Mouse (Mus musculus): ENCODE results near the gene Mtmr11. TPM values are rescaled to one million over a fixed set of nuclear protein-coding genes. Genes with fewer than 3 reads are reported as not detected.
"Not testable (repeated sequence)": the region's sequence is repeated elsewhere in the genome, so short reads cannot be mapped to it uniquely, and the experiment has no call there.

The Mtmr11 gene
- polyA plus RNA-seq, 1 experiment from 2014 or later: 22.6 TPM

GRCm38 (mm10) chr3:96219191-96219641 lies 57.4 kb downstream of the Mtmr11 start:
- ATAC-seq (ENCODE audit: low FRiP score, low TSS enrichment): peak; percentile 32
- under 1% methylated on average over 12 of the region's 12 CpGs for WGBS
- H3K9me3 ChIP-seq (ENCODE audit: control insufficient read depth, low read length): no peaks in the 10 kb centered on the region

DNA sequence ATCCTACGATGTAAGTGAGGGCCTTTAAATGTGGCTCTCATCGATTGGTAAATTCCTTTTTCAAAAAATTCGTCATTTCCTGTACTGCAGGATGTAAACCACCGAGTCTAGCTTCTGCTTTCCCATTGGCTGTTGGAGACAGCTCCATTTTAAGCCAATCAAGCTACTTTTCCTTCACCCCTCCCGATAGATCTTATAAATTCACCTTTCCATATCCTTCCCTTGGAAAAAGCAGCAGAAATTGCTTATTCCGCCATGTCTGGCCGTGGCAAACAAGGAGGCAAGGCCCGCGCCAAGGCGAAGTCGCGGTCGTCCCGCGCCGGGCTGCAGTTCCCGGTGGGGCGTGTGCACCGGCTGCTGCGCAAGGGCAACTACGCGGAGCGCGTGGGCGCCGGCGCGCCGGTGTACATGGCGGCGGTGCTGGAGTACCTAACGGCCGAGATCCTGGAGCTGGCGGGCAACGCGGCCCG lies 57.9 kb downstream of the Mtmr11 start, which contains the start of the genes Bola1 and Hist2h2ab:
TSS of gene Bola1 (minus strand) at position 49 of the 470 bp plus-strand sequence.
TSS of gene Hist2h2ab (plus strand) at position 205 of the 470 bp plus-strand sequence.
- no peaks in the 10 kb centered on the region for H3K36me3 ChIP-seq (ENCODE audit: control insufficient read depth, insufficient read depth, low read length)
- WGBS: under 1% methylated on average over 37 of the region's 37 CpGs
- H3K4me1 ChIP-seq (ENCODE audit: control insufficient read depth, insufficient read depth, low read length): peaks cover 26% of the 10 kb centered on the region
- peak within 1 kb of the TSS; percentile 65 for H3K4me3 ChIP-seq (ENCODE audit: low read length)
- peak within 1 kb of the TSS; percentile 93 for H3K9ac ChIP-seq (ENCODE audit: low read depth, low read length)
- peak within 1 kb of the TSS; percentile 82 for H3K4me2 ChIP-seq (replicated peaks; ENCODE audit: low read depth, low read length)
- no peaks in the 10 kb centered on the region for H3K9me3 ChIP-seq (ENCODE audit: control insufficient read depth, low read length)
- H3K27ac ChIP-seq (ENCODE audit: low read depth, low read length): peak within 1 kb of the TSS; percentile 100
- ATAC-seq (ENCODE audit: low FRiP score, low TSS enrichment): peak; percentile 85
- H3K27me3 ChIP-seq (ENCODE audit: control insufficient read depth, insufficient read depth, low read length): no peaks in the 10 kb centered on the region

More at GRCm38 (mm10) chr3:96219191-96219641, 57.4 kb downstream of the Mtmr11 start:
- Histone ChIP-seq H3K27me3 (ENCODE audit: control insufficient read depth, insufficient read depth, low read length) (no peaks in the 10 kb centered on the region), H3K36me3 (ENCODE audit: control insufficient read depth, insufficient read depth, low read length) (no peaks in the 10 kb centered on the region), H3K4me2 (replicated peaks; ENCODE audit: low read depth, low read length) (peak overlapping the region; percentile 82), H3K27ac (ENCODE audit: low read depth, low read length) (peak overlapping the region; percentile 100), H3K4me3 (ENCODE audit: low read length) (peak overlapping the region; percentile 65), H3K4me1 (ENCODE audit: control insufficient read depth, insufficient read depth, low read length) (peaks cover 24% of the 10 kb centered on the region), H3K9ac (ENCODE audit: low read depth, low read length) (peak overlapping the region; percentile 64)

DNA sequence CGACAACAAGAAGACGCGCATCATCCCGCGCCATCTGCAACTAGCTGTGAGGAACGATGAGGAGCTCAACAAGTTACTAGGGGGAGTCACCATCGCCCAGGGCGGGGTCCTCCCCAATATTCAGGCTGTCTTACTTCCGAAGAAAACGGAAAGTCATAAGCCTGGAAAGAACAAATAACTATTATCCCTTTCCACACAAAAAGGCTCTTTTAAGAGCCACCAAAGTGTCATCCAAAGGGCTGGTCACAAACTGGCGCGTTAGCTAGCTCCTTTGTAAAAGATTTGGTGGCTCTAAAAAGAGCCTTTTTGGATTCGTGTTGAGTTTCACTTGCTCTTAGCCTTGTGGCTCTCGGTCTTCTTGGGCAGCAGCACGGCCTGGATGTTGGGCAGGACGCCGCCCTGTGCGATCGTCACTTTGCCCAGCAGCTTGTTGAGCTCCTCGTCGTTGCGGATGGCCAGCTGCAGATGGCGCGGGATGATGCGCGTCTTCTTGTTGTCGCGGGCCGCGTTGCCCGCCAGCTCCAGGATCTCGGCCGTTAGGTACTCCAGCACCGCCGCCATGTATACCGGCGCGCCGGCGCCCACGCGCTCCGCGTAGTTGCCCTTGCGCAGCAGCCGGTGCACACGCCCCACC lies 58.4 kb downstream of the Mtmr11 start:
- Histone ChIP-seq H3K27ac (ENCODE audit: low read depth, low read length) (peak overlapping the region; percentile 100), H3K4me2 (replicated peaks; ENCODE audit: low read depth, low read length) (peak overlapping the region; percentile 82), H3K9ac (ENCODE audit: low read depth, low read length) (peak overlapping the region; percentile 93), H3K4me1 (ENCODE audit: control insufficient read depth, insufficient read depth, low read length) (peaks cover 31% of the 10 kb centered on the region), H3K4me3 (ENCODE audit: low read length) (peak overlapping the region; percentile 65)
- H3K36me3 ChIP-seq (ENCODE audit: control insufficient read depth, insufficient read depth, low read length); H3K9me3 ChIP-seq (ENCODE audit: control insufficient read depth, low read length); H3K27me3 ChIP-seq (ENCODE audit: control insufficient read depth, insufficient read depth, low read length): not testable (repeated sequence)
- WGBS: under 1% methylated on average over 27 of the region's 47 CpGs
- peak; percentile 46 for ATAC-seq (ENCODE audit: low FRiP score, low TSS enrichment)

GRCm38 (mm10) chr3:96220765-96221639 lies 59.2 kb downstream of the Mtmr11 start, which contains the start of the genes Hist2h2ac and Hist2h2be:
TSS of gene Hist2h2ac (minus strand) at chr3:96220880.
TSS of gene Hist2h2be (plus strand) at chr3:96221119.
- ATAC-seq (ENCODE audit: low FRiP score, low TSS enrichment): peak; percentile 93
- peaks cover 35% of the 10 kb centered on the region for H3K4me1 ChIP-seq (ENCODE audit: control insufficient read depth, insufficient read depth, low read length)
- H3K4me3 ChIP-seq (ENCODE audit: low read length): peak within 1 kb of the TSS; percentile 65
- H3K9me3 ChIP-seq (ENCODE audit: control insufficient read depth, low read length): no peaks in the 10 kb centered on the region
- H3K27ac ChIP-seq (ENCODE audit: low read depth, low read length): peak within 1 kb of the TSS; percentile 100
- peak within 1 kb of the TSS; percentile 82 for H3K4me2 ChIP-seq (replicated peaks; ENCODE audit: low read depth, low read length)
- under 1% methylated on average over 43 of the region's 43 CpGs for WGBS
- H3K27me3 ChIP-seq (ENCODE audit: control insufficient read depth, insufficient read depth, low read length): no peaks in the 10 kb centered on the region
- H3K36me3 ChIP-seq (ENCODE audit: control insufficient read depth, insufficient read depth, low read length): no peaks in the 10 kb centered on the region
- H3K9ac ChIP-seq (ENCODE audit: low read depth, low read length): peak within 1 kb of the TSS; percentile 93

Small RNA genes within 50 kb of the gene (microRNA-seq; reads per million reads assigned to microRNA genes)
- gene Gm44492: 0.84 reads per million

Other genes with a start within 250 kb of the Mtmr11 start
- 78.3 and 89.0 TPM in 2 replicates for gene Anp32e, start 232.8 kb upstream of the Mtmr11 start, polyA plus RNA-seq (2014; fragmentation: Nextera tagmentation; extraction: Ambion mirVana)
- gene Plekho1, start 166.0 kb upstream of the Mtmr11 start, polyA plus RNA-seq (2014; fragmentation: Nextera tagmentation; extraction: Ambion mirVana): 39.3 and 48.0 TPM in 2 replicates
- gene Vps45, start 103.5 kb upstream of the Mtmr11 start, polyA plus RNA-seq (2014; fragmentation: Nextera tagmentation; extraction: Ambion mirVana): 24.3 and 33.0 TPM in 2 replicates
- 9.4 and 18.1 TPM in 2 replicates for gene Otud7b, start 57.5 kb upstream of the Mtmr11 start, polyA plus RNA-seq (2014; fragmentation: Nextera tagmentation; extraction: Ambion mirVana)
- 220 and 235 TPM in 2 replicates for gene Sf3b4, start 10.3 kb downstream of the Mtmr11 start, polyA plus RNA-seq (2014; fragmentation: Nextera tagmentation; extraction: Ambion mirVana)
- 2.2 and 3.3 TPM in 2 replicates for gene Sv2a, start 19.1 kb downstream of the Mtmr11 start, polyA plus RNA-seq (2014; fragmentation: Nextera tagmentation; extraction: Ambion mirVana)
- gene Bola1, start 57.7 kb downstream of the Mtmr11 start, polyA plus RNA-seq (2014; fragmentation: Nextera tagmentation; extraction: Ambion mirVana): 65.0 and 70.9 TPM in 2 replicates
- 2.2 and 2.4 TPM in 2 replicates for gene Hist2h2ab, start 57.9 kb downstream of the Mtmr11 start, polyA plus RNA-seq (2014; fragmentation: Nextera tagmentation; extraction: Ambion mirVana)
- gene Hist2h2ac, start 58.9 kb downstream of the Mtmr11 start, polyA plus RNA-seq (2014; fragmentation: Nextera tagmentation; extraction: Ambion mirVana): 11.3 and 17.1 TPM in 2 replicates
- gene Hist2h2be, start 59.1 kb downstream of the Mtmr11 start, polyA plus RNA-seq (2014; fragmentation: Nextera tagmentation; extraction: Ambion mirVana): 9.2 and 13.1 TPM in 2 replicates
- gene Hist2h3c2, start 77.1 kb downstream of the Mtmr11 start, polyA plus RNA-seq (2014; fragmentation: Nextera tagmentation; extraction: Ambion mirVana): 5.4 and 6.9 TPM in 2 replicates
- gene Hist2h2aa2, start 78.3 kb downstream of the Mtmr11 start, polyA plus RNA-seq (2014; fragmentation: Nextera tagmentation; extraction: Ambion mirVana): 33.3 and 69.4 TPM in 2 replicates
- 18.3 and 20.3 TPM in 2 replicates for gene Hist2h2aa1, start 83.5 kb downstream of the Mtmr11 start, polyA plus RNA-seq (2014; fragmentation: Nextera tagmentation; extraction: Ambion mirVana)
- gene Hist2h3c1, start 84.7 kb downstream of the Mtmr11 start, polyA plus RNA-seq (2014; fragmentation: Nextera tagmentation; extraction: Ambion mirVana): 0.91 and 2.4 TPM in 2 replicates
- gene Hist2h4, start 101.3 kb downstream of the Mtmr11 start, polyA plus RNA-seq (2014; fragmentation: Nextera tagmentation; extraction: Ambion mirVana): 8.9 and 10.8 TPM in 2 replicates
- 72.6 and 85.9 TPM in 2 replicates for gene Hist2h3b, start 106.7 kb downstream of the Mtmr11 start, polyA plus RNA-seq (2014; fragmentation: Nextera tagmentation; extraction: Ambion mirVana)
- gene Hist2h2bb, start 107.7 kb downstream of the Mtmr11 start, polyA plus RNA-seq (2014; fragmentation: Nextera tagmentation; extraction: Ambion mirVana): 21.8 and 45.2 TPM in 2 replicates
- 1.8 and 2.2 TPM in 2 replicates for gene Fcgr1, start 132.0 kb downstream of the Mtmr11 start, polyA plus RNA-seq (2014; fragmentation: Nextera tagmentation; extraction: Ambion mirVana)

Data from kidney, embryonic 14.5 days (tissue).